Comparison of ENCODE assay signal across 10 mouse cellular contexts in genomic region chrX:74424443-74424842, GRCm38 (mm10). TPM values are rescaled to one million over a fixed set of nuclear protein-coding genes. Genes with fewer than 3 reads are reported as not detected.
A peak's percentile ranks its signal among the peaks of the same experiment; 100 is the strongest.
DNase-seq lines count a peak whose midpoint lies in the region; ATAC-seq lines count a peak whose summit lies in the region.
"Had no signal": no experiment of that assay in that cellular context is flagged by ENCODE, and none has a peak within 500 bp of the region (broad histone marks: within the 10 kb centered on the region; RNA-seq: fewer than 3 reads in every experiment).

No protein-coding gene starts in this region.

- peak overlapping the region; percentile 50; the same call in 1 of the 2 replicates for H3K9ac ChIP-seq in liver, embryonic 15.5 days
- H3K9ac ChIP-seq in forebrain, embryonic 11.5 days (ENCODE audit: low read length) = no peak overlapping the region
- H3K9ac ChIP-seq: forebrain, postnatal 0 days had no signal

- no peaks in the 10 kb centered on the region for H3K9me3 ChIP-seq in liver, embryonic 15.5 days (replicated peaks)
- H3K9me3 ChIP-seq in forebrain, embryonic 11.5 days (ENCODE audit: control insufficient read depth, low read length) = no peaks in the 10 kb centered on the region

- ATAC-seq in liver, embryonic 15.5 days (ENCODE audit: insufficient read depth) = peak; percentile 36
- no peak for ATAC-seq in frontal cortex, adult (ENCODE audit: low TSS enrichment)
- ATAC-seq in forebrain, embryonic 11.5 days (replicated peaks; ENCODE audit: low FRiP score) = no peak
- ATAC-seq: forebrain, postnatal 0 days; Patski had no signal

- peak overlapping the region; percentile 68 for H3K4me3 ChIP-seq in liver, embryonic 15.5 days (replicated peaks)
- no peak overlapping the region for H3K4me3 ChIP-seq in forebrain, embryonic 11.5 days (ENCODE audit: low read depth, low read length)

- H3K27ac ChIP-seq in liver, embryonic 15.5 days (replicated peaks) = peak overlapping the region; percentile 88
- H3K27ac ChIP-seq in forebrain, embryonic 11.5 days (ENCODE audit: low read depth, low read length) = no peak overlapping the region

- peak overlapping the region; percentile 76 for H3K4me2 ChIP-seq in liver, embryonic 15.5 days
- H3K4me2 ChIP-seq in forebrain, embryonic 11.5 days (ENCODE audit: low read depth, low read length, severe bottlenecking) = no peak overlapping the region

- peaks cover 44% of the 10 kb centered on the region for H3K4me1 ChIP-seq in liver, embryonic 15.5 days (replicated peaks)
- H3K4me1 ChIP-seq in forebrain, embryonic 11.5 days (replicated peaks; ENCODE audit: control insufficient read depth, insufficient read depth, low read length) = no peaks in the 10 kb centered on the region

- DNase-seq in right cerebral cortex, adult 18-20 months = peak; percentile 5
- no peak for DNase-seq in right cerebral cortex, postnatal 4 days
- peak; percentile 18 for DNase-seq in brain, adult 2 months (ENCODE audit: low read depth, low spot score)
- DNase-seq in cerebellum, adult 9-11 months = no peak
- no peak for DNase-seq in forebrain, embryonic 11.5 days (ENCODE audit: low spot score)
- DNase-seq: cerebellum, postnatal 25 days; forebrain, postnatal 0 days had no signal

- no peaks in the 10 kb centered on the region for H3K27me3 ChIP-seq in liver, embryonic 15.5 days
- no peaks in the 10 kb centered on the region for H3K27me3 ChIP-seq in forebrain, embryonic 11.5 days (ENCODE audit: control insufficient read depth, insufficient read depth, low read length)

- H3K36me3 ChIP-seq in liver, embryonic 15.5 days (replicated peaks) = 0 out of 2 replicates have a peak, but pooled peaks cover 3% of the 10 kb centered on the region
- no peaks in the 10 kb centered on the region for H3K36me3 ChIP-seq in forebrain, embryonic 11.5 days (ENCODE audit: control insufficient read depth, insufficient read depth, low read length)

RNA-seq across cellular contexts. Expression of gene G6pdx, which starts 4.6 kb away (rescaled TPM):
- polyA plus RNA-seq in liver, embryonic 15.5 days (2015; fragmentation: Nextera tagmentation; extraction: Ambion mirVana) = 46.1 and 48.9 TPM in 2 replicates
- polyA plus RNA-seq in forebrain, embryonic 11.5 days (2014; fragmentation: Nextera tagmentation; extraction: Ambion mirVana) = 55.7 and 59.8 TPM in 2 replicates

RNA-seq across cellular contexts. Expression of gene Ikbkg, which starts 31.4 kb away (rescaled TPM):
- polyA plus RNA-seq in liver, embryonic 15.5 days (2015; fragmentation: Nextera tagmentation; extraction: Ambion mirVana) = 21.5 and 26.2 TPM in 2 replicates
- polyA plus RNA-seq in forebrain, embryonic 11.5 days (2014; fragmentation: Nextera tagmentation; extraction: Ambion mirVana) = 22.2 and 22.9 TPM in 2 replicates

RNA-seq across cellular contexts. Expression of gene Fam3a, which starts 31.4 kb away (rescaled TPM):
- polyA plus RNA-seq in liver, embryonic 15.5 days (2015; fragmentation: Nextera tagmentation; extraction: Ambion mirVana) = 11.0 and 12.0 TPM in 2 replicates
- 27.3 and 27.6 TPM in 2 replicates for polyA plus RNA-seq in forebrain, embryonic 11.5 days (2014; fragmentation: Nextera tagmentation; extraction: Ambion mirVana)

RNA-seq across cellular contexts. Expression of gene Slc10a3, which starts 51.3 kb away (rescaled TPM):
- 6.1 and 6.5 TPM in 2 replicates for polyA plus RNA-seq in liver, embryonic 15.5 days (2015; fragmentation: Nextera tagmentation; extraction: Ambion mirVana)
- polyA plus RNA-seq in forebrain, embryonic 11.5 days (2014; fragmentation: Nextera tagmentation; extraction: Ambion mirVana) = 8.6 and 9.9 TPM in 2 replicates

RNA-seq across cellular contexts. Expression of gene Ubl4a, which starts 51.4 kb away (rescaled TPM):
- polyA plus RNA-seq in liver, embryonic 15.5 days (2015; fragmentation: Nextera tagmentation; extraction: Ambion mirVana) = 37.3 and 38.8 TPM in 2 replicates
- polyA plus RNA-seq in forebrain, embryonic 11.5 days (2014; fragmentation: Nextera tagmentation; extraction: Ambion mirVana) = 72.8 and 72.9 TPM in 2 replicates

Comparison
In these comparisons a context has a peak if more than half of its experiments do, and no peak if none do; other contexts are left out.
1. DNase-seq: peak in right cerebral cortex, adult 18-20 months (single experiment) and brain, adult 2 months (single experiment); none in right cerebral cortex, postnatal 4 days (single experiment), cerebellum, adult 9-11 months (single experiment) and forebrain, embryonic 11.5 days (single experiment).